Mouse (Mus musculus): ENCODE measurements around the gene Stk11.
A peak's percentile ranks its signal among the peaks of the same experiment; 100 is the strongest.

Stk11 gene

GRCm38 (mm10) chr10:80144864-80145838, 29.5 kb downstream of the Stk11 start:
- DNase-seq (ENCODE audit: low spot score), result peak; percentile 81

GRCm38 (mm10) chr10:80145896-80146295, 30.3 kb downstream of the Stk11 start:
- DNase-seq (ENCODE audit: low spot score), result peak; percentile 57

- DNase-seq (ENCODE audit: low spot score), result no peak
Measured at GRCm38 (mm10) chr10:80146568-80147011, 31.0 kb downstream of the Stk11 start.

GRCm38 (mm10) chr10:80147146-80147718, 31.6 kb downstream of the Stk11 start:
- no peak for DNase-seq (ENCODE audit: low spot score)

GRCm38 (mm10) chr10:80147719-80148601, 32.4 kb downstream of the Stk11 start, which contains the start of gene Midn:
Gene Midn, plus strand, starts transcription at chr10:80148272.
- peak; percentile 86 for DNase-seq (ENCODE audit: low spot score)

- DNase-seq (ENCODE audit: low spot score), result peak; percentile 95
Measured at GRCm38 (mm10) chr10:80148610-80149290, 33.1 kb downstream of the Stk11 start.

- peak; percentile 97 for DNase-seq (ENCODE audit: low spot score)
Measured at GRCm38 (mm10) chr10:80149291-80150225, 34.0 kb downstream of the Stk11 start.

- DNase-seq (ENCODE audit: low spot score), result peak; percentile 67
Measured at GRCm38 (mm10) chr10:80150226-80151210, 34.9 kb downstream of the Stk11 start.

- DNase-seq (ENCODE audit: low spot score), result peak; percentile 74
Measured at GRCm38 (mm10) chr10:80151211-80152034, 35.8 kb downstream of the Stk11 start.

- DNase-seq (ENCODE audit: low spot score), result peak; percentile 56
Measured at GRCm38 (mm10) chr10:80152071-80152872, 36.7 kb downstream of the Stk11 start.

- peak; percentile 72 for DNase-seq (ENCODE audit: low spot score)
Measured at GRCm38 (mm10) chr10:80152873-80153260, 37.3 kb downstream of the Stk11 start.

- no peak for DNase-seq (ENCODE audit: low spot score)
Measured at GRCm38 (mm10) chr10:80153713-80154112, 38.1 kb downstream of the Stk11 start.

GRCm38 (mm10) chr10:80154384-80154783, 38.8 kb downstream of the Stk11 start:
- DNase-seq (ENCODE audit: low spot score), result no peak

- DNase-seq (ENCODE audit: low spot score), result no peak
Measured at GRCm38 (mm10) chr10:80155277-80155676, 39.7 kb downstream of the Stk11 start.

GRCm38 (mm10) chr10:80156002-80156751, 40.6 kb downstream of the Stk11 start:
- DNase-seq (ENCODE audit: low spot score), result no peak

GRCm38 (mm10) chr10:80156752-80157053, 41.1 kb downstream of the Stk11 start:
- no peak for DNase-seq (ENCODE audit: low spot score)

Measured in urinary bladder, postnatal 14 days (tissue).